Mouse (Mus musculus) testis, postnatal 10 days (tissue): ENCODE results near the gene Hist1h4d.
A peak's percentile ranks its signal among the peaks of the same experiment; 100 is the strongest.
"Not testable (repeated sequence)": the region's sequence is repeated elsewhere in the genome, so short reads cannot be mapped to it uniquely, and the experiment has no call there.

ENCODE experiments used
- DNase-seq: peaks from one replicate; pipeline ENCODE4 v3.0.0; 2021; ENCODE audit warnings: low spot score

The Hist1h4d gene

DNA sequence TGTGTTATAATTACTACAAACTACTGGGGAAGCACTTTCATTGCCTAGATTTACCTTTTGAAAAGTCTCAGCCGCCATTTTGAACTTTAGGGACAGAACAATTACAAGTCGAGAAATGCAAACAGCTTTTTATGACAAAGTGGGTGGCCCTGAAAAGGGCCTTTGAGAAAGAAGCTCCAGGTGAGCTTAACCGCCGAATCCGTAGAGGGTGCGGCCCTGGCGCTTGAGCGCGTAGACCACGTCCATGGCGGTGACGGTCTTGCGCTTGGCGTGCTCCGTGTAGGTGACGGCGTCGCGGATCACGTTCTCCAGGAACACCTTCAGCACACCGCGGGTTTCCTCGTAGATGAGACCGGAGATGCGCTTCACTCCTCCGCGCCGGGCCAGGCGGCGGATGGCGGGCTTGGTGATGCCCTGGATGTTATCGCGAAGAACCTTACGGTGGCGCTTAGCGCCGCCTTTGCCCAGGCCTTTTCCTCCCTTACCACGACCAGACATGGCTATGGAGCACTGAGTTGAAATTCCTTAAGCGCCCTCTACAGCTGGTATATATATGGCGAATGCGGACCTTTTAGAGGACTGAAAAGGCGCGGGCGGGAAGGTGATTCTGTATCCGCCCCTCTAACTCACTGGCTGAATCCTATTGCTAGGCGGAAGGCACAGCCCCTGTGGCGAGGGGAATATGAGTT is 30.1 kb upstream of the Hist1h4d start, which contains the start of gene Hist1h4f:
Hist1h4f (minus strand) TSS at position 503 of the 689 bp plus-strand sequence.
- DNase-seq = peak; percentile 81

DNA sequence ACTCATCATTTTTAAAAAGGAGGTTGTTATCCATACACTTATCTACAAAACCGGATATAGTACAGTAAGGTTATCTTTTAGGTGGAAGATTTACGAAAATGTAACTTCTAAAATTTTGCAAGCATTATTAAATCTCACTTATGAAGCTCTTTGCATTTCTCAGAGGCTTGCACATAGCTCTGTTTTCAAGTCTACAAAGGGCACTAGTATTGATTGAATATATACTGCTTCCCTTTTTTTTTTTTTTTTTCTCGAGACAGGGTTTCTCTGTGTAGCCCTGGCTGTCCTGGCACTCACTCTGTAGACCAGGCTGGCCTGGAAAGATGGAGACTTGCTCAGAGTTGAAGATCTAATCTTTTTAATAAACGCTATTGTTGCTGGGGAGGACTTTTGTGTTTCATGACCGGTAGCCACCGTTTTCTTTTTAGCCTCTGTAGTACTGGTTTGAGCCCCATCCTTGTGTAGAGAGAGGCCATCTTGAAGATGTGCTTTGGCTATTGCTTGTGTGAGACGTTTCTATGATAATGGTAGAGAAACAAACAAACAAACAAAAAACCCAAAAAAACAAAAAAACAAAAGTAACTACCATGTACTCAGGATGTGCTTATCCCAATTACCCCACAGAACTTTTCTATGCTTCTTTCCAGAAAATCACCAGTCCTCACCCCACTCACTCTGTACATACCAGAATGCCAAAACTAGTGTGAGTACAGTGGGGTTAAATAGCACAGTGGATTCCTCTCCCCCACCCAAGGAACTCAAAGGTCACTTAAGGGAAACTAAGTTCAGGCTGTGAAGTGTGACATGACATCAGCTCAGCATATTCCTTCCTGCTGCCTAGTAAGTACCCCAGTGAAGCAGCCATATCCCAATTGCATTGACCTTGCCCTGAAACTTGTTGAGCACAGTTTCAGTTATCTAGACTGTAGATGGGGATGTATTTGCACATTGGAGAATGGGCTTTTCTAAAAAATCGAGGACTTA is 29.2 kb upstream of the Hist1h4d start:
- no peak for DNase-seq

DNA sequence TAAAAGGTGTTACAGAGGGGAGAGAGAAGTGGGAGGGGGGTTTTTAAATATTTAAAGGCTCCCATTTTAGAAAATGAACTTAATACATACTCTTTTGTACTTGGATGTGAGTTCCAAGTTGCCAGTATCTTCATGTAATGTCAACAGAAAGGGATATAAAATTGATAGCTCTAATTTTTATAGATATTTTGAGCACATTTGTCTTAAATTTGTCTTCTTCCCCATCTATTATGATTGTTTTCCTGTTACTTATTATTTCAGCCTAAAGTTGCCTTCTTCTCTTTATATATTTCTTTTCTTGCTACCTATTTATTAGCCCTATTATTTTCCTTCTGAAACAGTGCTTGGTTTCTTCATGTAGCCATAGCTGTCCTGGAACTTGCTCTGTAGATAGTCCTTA is 28.4 kb upstream of the Hist1h4d start, which contains the start of gene Hist1h1d:
Hist1h1d (plus strand) TSS at position 301 of the 400 bp plus-strand sequence.
- no peak for DNase-seq

DNA sequence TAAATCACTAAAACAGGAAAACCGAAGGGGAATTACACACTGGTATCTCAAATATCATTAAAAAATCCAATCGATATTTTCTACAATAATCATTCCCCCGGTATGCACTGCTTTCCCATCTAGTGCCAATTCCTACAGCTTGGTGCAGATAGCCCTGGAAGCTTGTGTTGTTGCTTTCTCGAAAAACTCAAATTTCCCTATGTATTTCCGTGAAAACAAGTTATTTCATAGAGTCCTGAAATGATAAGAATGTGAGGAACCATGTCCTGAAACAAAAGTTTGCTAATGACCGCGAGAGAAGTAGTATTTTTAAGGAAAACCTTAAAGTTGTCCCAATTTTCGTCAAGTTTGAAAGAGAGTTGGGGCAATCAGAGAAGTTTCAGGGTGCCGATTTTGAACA is 27.0 kb upstream of the Hist1h4d start:
- DNase-seq = no peak

DNA sequence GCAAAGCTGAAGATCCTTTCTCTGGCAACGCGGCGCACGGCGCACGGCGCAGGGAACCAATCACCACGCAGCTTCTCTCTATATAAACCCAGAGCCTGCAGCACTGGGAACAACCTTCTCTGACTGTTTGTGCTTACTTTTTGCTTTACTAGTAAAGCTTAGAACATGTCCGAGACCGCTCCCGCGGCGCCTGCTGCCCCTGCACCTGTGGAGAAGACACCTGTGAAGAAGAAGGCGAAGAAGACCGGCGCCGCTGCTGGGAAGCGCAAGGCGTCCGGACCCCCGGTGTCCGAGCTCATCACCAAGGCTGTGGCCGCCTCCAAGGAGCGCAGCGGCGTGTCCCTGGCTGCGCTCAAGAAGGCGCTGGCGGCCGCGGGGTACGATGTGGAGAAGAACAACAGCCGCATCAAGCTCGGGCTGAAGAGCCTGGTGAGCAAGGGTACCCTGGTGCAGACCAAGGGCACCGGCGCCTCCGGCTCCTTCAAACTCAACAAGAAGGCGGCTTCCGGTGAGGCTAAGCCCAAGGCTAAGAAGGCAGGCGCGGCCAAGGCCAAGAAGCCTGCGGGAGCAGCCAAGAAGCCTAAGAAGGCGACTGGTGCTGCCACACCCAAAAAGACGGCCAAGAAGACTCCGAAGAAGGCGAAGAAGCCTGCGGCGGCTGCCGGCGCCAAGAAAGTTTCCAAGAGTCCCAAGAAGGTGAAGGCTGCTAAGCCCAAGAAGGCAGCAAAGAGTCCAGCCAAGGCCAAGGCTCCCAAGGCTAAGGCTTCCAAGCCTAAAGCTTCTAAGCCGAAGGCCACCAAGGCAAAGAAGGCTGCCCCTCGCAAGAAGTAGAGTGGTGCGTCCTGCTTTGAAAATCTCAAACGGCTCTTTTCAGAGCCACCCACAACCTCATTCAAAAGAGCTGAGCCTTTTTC is 26.2 kb upstream of the Hist1h4d start:
- DNase-seq = peak; percentile 76

DNA sequence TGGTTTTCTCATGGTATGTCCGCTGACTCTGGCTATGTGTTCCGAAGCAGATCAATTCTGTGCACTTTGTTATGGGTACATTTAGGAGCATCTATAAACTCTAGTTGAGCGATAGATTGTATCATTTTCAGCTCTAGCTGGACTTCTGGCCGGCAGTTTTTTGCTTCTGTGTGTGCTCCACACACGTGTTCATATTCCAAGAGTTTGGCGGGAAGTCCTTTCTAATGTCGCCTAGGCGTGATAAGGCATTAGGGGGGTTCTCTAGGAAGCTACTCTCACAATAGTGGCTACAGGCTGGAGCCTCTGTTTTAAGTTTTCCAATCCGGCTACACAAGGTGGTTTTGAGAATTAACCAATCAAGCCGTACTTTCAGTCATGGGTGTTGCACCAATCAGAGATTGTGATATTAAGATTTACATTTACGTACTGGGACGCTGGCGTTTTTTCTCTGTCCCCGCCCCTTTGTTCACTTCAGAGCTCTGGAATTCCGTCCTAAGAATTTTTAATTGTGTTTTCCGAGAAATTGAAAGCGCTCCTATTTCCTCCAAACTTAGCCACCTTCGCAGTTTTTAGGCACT is 25.5 kb upstream of the Hist1h4d start:
- DNase-seq = peak; percentile 54

DNA sequence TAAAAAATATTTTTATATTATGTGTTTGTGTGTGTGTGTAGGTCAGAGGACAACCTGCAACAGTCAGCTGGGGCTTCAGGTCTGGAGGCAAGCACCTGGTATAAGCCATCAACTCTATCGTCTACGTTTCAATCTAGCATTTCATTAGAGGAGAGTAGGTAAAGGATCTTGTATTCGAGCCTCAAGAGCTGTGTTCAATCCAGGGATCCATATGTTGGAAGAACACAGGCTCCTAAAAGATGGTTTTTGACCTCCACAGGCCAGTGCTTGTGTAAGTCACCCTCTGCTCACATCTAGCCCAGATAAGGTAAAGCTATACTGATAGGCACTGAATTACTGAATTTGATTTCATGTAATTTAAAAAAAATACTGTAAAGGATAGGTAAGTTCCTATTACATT is 24.5 kb upstream of the Hist1h4d start:
- DNase-seq = no peak

DNA sequence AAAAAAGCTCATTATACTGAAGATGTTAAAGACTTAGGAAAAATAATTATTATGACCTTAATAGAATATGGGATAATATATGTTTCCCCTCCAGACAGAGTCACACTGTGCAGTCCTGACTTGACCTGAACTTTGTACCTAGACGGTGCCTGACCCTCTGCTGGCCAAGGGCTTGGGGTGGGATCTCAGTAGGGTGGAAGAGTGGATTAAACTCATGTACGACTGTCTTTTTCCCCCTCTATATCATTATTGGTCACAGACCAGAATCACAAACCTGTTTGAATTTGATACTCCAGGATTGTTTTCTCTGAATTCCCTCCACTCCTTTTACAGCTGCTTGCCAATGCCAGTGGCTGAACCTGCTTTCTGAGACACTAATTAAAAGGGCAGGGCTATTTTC is 20.7 kb upstream of the Hist1h4d start:
- not testable (repeated sequence) for DNase-seq

DNA sequence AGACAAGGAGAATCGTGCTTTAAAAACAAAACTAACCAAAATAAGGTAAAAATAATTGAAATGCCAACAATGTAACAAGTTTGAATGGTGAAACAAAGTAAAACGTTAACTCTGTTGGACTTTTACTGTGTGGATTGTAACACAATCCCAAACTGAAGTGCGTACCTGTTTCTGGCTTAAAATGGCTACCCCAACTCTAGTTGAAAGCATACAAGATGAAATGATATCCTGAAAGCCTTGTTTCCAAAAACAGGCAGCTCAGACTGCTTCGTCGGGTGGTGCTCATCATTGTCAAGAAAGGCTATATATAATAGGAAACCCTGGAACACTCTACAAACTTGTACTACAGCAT is 19.9 kb upstream of the Hist1h4d start:
- not testable (repeated sequence) for DNase-seq

DNA sequence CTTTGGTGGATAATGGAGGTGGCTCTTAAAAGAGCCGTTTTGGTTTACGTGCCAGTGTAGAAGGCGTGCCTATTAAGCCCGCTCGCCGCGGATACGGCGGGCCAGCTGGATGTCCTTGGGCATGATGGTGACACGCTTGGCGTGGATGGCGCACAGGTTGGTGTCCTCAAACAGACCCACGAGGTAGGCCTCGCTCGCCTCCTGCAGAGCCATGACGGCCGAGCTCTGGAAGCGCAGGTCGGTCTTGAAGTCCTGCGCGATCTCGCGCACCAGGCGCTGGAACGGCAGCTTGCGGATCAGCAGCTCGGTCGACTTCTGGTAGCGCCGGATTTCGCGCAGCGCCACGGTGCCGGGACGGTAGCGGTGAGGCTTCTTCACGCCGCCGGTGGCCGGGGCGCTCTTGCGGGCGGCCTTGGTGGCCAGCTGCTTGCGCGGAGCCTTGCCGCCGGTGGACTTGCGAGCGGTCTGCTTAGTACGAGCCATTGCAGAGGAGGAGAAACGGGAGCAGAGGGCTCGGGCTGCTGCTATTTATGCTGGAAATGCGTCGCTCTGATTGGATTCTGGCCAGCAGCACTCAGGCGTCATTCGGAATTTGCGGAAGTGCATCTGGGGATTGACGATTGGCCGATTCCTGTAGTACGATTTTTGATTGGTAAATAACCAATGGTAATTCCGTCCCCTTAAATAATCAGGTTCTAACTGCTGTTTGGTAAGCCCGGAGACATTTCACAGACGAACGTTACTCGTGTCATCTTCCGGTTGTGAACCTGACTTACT is 19.3 kb upstream of the Hist1h4d start, which contains the start of gene Hist1h3e:
Hist1h3e (minus strand) TSS at position 487 of the 777 bp plus-strand sequence.
- DNase-seq = peak; percentile 92

DNA sequence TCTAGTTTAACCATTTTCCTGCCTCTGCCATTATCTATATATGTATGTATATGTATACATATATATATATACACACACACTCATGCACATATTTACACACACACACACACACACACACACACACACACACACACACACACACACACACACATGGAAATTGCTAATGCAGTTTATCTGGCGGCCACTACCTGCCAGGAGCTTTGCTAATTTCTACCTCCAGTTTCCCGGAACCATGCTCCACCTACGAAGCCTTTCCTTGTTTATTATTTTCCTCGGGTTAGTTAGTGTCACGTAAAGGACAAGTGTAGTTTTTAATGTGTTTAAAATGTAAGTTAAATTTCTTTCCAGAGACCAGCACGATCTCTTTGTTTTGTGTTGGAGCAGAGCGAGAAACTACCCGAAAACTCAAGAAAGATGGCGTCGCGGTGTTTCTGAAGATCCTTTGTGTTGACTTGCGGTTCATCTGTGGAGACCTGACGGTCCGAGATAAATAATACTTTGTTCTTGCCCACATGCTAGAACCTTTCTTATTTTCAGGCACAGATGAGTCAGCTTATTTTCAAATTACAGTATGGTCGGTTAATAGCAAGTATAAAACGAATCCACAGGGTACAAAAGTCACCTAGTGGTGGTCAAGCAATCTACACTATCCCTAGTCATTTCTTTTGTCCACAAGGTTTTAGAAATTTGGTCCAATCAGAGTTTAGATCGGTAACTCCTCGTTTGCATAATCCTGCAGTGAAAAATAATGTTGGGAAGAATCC is 18.5 kb upstream of the Hist1h4d start:
- DNase-seq = no peak

DNA sequence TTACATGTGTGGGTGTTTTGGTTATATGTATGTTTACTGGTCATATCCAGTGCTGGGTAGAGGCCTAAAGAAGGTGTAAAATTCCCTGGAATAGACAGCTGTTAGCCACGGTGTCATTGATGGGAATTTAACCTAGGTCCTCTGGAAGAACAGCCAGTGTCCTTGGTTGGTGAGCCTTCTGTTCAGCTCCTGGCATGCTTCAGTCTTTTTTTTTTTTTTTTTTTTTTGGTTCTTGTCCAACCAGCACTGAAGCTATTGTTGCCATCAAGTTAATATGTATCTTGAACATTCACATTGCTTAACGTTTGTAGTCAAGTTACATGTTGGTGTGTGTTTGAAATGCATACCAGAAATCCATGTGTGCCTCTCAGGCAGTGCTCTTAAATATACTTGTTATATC is 16.9 kb upstream of the Hist1h4d start:
- no peak for DNase-seq

DNA sequence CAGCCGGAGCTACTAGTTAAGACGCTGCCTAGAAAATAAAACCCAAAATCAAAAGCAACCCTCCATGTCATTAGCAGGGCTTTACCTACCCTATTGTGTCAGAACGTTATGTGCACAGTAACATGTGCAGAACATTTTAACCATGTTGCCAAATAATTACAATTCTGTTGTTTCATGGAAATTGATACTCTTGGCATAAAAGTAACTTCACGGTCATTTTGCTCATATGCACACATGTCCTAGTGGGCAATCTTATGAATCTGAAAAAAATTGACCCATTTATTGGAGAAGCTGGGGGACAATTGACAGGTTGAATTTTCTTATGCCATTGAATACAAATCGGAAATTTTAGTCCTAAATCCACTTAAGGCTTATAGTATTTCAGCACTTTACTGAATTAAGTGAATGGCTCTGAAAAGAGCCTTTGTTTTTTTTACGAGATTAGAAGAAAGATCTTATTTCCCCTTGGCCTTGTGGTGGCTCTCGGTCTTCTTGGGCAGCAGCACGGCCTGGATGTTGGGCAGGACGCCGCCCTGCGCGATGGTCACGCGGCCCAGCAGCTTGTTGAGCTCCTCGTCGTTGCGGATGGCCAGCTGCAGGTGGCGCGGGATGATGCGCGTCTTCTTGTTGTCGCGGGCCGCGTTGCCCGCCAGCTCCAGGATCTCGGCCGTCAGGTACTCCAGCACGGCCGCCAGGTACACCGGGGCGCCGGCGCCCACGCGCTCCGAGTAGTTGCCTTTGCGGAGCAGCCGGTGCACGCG is 11.0 kb upstream of the Hist1h4d start:
- DNase-seq = not testable (repeated sequence)

DNA sequence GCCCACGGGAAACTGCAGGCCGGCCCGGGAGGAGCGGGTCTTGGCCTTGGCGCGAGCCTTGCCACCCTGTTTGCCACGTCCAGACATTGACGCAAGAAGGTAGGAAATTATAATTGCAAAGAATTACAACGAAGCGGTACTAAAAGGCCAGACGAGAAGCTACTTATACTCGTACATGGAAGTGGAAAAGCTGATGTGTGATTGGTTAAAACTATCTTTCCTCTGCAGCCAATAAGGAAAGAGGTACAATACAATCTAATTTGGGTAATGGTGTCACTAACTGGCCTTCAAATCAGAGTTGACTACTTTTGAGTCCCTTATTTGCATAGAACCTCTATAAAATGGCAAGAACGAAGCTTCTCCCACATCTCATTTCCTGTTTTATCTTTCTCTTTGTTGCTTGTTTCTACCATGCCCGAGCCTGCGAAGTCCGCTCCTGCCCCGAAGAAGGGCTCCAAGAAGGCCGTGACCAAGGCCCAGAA is 10.3 kb upstream of the Hist1h4d start, which contains the start of the genes Hist1h2ae and Hist1h2bg:
Hist1h2ae (minus strand) TSS at position 199 of the 482 bp plus-strand sequence.
Hist1h2bg (plus strand) TSS at position 375 of the 482 bp plus-strand sequence.
- DNase-seq = peak; percentile 58

DNA sequence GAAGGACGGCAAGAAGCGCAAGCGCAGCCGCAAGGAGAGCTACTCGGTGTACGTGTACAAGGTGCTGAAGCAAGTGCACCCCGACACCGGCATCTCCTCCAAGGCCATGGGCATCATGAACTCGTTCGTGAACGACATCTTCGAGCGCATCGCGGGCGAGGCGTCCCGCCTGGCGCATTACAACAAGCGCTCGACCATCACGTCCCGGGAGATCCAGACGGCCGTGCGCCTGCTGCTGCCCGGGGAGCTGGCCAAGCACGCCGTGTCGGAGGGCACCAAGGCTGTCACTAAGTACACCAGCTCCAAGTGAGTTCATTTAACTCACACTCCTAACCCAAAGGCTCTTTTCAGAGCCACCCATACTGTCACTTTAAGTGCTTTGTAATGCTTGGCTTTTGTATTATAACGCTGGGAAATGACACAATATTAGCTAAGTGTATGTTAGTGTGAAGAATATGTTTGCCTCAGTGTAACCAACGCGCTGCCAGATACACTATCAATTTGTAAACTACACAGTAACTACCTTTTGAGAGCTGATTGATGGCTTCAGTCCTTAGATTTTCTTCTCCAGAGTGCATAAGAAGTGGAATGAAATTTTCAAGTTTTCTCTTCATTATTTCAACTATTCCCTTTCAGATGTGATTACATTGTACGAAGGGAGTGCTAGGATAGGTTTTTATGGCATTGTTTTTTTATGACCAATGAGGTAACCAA is 9.7 kb upstream of the Hist1h4d start:
- DNase-seq = not testable (repeated sequence)

DNA sequence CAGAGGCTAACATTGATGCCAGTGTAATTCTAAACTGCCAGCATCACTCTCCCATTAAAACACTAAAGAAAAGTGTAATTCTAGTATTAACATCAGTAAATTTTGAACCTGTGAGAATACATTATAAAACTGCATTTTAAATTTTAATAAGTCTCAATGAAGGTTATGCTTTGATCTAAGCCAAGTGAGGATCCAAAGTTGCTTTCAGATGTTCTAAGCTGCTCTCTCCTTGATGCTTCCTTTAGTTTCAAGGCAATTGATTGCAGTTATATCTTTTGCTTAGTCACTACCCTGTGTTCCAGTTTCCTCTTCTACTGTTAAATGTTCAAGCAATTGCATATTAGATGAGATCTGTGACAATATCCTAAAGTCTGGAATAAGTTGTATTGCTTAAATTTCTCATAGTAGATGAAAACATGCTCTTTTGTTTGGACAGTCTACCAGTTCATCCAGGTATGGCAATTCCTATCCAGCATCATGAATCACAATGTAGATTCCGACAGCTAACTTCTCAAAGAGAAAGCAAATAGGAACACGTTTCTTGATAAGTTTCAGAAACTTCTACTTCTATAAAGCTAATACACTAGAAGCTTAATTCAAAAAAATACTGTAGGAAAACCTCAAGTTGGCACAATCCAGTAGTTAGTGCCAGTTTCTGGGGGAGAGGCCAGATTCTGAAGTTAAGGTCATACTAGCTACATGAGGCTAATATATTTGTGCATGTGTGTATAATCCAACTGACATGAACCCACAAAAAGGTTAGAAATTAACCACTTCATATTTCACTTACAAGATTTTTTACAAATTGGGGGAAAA is 9.0 kb upstream of the Hist1h4d start:
- DNase-seq = no peak
